ENCODE assay signal across 12 mouse cellular contexts in the genomic region with DNA sequence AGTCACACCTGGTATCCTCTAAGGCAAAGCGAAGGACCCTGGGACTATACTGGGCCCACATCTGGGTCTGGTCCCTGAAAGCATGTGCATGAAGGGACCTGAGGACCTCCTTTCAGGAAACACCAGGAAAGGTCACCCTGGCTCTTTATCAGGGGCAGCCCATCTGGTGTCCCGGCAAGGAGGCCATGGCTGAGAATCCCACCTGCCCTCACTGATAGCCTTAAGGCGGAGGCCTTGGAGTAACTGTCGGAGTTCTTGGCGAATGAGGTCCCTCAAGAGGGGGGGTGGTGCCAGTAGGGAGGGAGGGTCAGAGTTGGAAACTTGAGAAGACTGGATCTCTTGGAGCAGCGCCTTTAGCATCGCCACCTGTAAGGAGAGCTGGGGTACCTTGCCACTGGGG. TPM values are rescaled to one million over a fixed set of nuclear protein-coding genes. Genes with fewer than 3 reads are reported as not detected.
A peak's percentile ranks its signal among the peaks of the same experiment; 100 is the strongest.
DNase-seq lines count a peak whose midpoint lies in the region; ATAC-seq and TF ChIP-seq lines count a peak whose summit lies in the region.
"Had no signal": no experiment of that assay in that cellular context is flagged by ENCODE, and none has a peak within 500 bp of the region (broad histone marks: within the 10 kb centered on the region; RNA-seq: fewer than 3 reads in every experiment).

No protein-coding gene starts in this region.

- H3K27ac ChIP-seq in heart, embryonic 12.5 days (ENCODE audit: poor library complexity, severe bottlenecking) = no peak overlapping the region
- no peak overlapping the region for H3K27ac ChIP-seq in heart, adult 2 months
- no peak overlapping the region for H3K27ac ChIP-seq in lung, embryonic 16.5 days (ENCODE audit: low read length)
- H3K27ac ChIP-seq in embryonic facial prominence, embryonic 14.5 days (replicated peaks; ENCODE audit: low read depth, low read length) = no peak overlapping the region
- H3K27ac ChIP-seq in liver, embryonic 14.5 days = peak overlapping the region; percentile 35
- H3K27ac ChIP-seq: gastrocnemius, adult 2 months had no signal

- TF ChIP-seq CTCF in heart, adult 2 months (IDR thresholded peaks at IDR 0.05) = no peak
- no peak for TF ChIP-seq CTCF in liver, embryonic 14.5 days (IDR thresholded peaks at IDR 0.05; ENCODE audit: low read depth)

- H3K36me3 ChIP-seq in heart, embryonic 12.5 days = peaks cover 29% of the 10 kb centered on the region
- no peaks in the 10 kb centered on the region for H3K36me3 ChIP-seq in heart, adult 2 months (ENCODE audit: control insufficient read depth, insufficient read depth, low read length)
- peaks cover 5% of the 10 kb centered on the region; the same call in 1 of the 2 replicates for H3K36me3 ChIP-seq in lung, embryonic 16.5 days (ENCODE audit: control insufficient read depth, insufficient read depth, low read length)
- H3K36me3 ChIP-seq in embryonic facial prominence, embryonic 14.5 days (ENCODE audit: control insufficient read depth, insufficient read depth, low read length) = peaks cover 39% of the 10 kb centered on the region
- peaks cover 26% of the 10 kb centered on the region for H3K36me3 ChIP-seq in liver, embryonic 14.5 days (replicated peaks; ENCODE audit: control insufficient read depth, insufficient read depth, low read depth)

- no peaks in the 10 kb centered on the region for H3K79me2 ChIP-seq in heart, adult 2 months (replicated peaks; ENCODE audit: control insufficient read depth, insufficient read depth, low read length)

- peaks cover 32% of the 10 kb centered on the region for H3K27me3 ChIP-seq in heart, embryonic 12.5 days (replicated peaks)
- H3K27me3 ChIP-seq in heart, adult 2 months (ENCODE audit: control insufficient read depth, insufficient read depth, low read length) = no peaks in the 10 kb centered on the region
- peaks cover 4% of the 10 kb centered on the region; the same call in 1 of the 2 replicates for H3K27me3 ChIP-seq in lung, embryonic 16.5 days (ENCODE audit: control insufficient read depth, insufficient read depth, low read depth, low read length)
- H3K27me3 ChIP-seq in embryonic facial prominence, embryonic 14.5 days (replicated peaks; ENCODE audit: control insufficient read depth, insufficient read depth, low read length) = 0 out of 2 replicates have a peak, but pooled peaks cover 4% of the 10 kb centered on the region
- no peaks in the 10 kb centered on the region for H3K27me3 ChIP-seq in liver, embryonic 14.5 days (ENCODE audit: control insufficient read depth, insufficient read depth, low read length)

- peak overlapping the region; percentile 76 for H3K4me2 ChIP-seq in heart, embryonic 12.5 days
- H3K4me2 ChIP-seq in lung, embryonic 16.5 days (ENCODE audit: low read depth, low read length) = no peak overlapping the region
- H3K4me2 ChIP-seq in embryonic facial prominence, embryonic 14.5 days (ENCODE audit: low read depth, low read length) = no peak overlapping the region
- peak overlapping the region; percentile 56 for H3K4me2 ChIP-seq in liver, embryonic 14.5 days (ENCODE audit: low read depth)

- H3K9ac ChIP-seq in heart, embryonic 12.5 days = 0 out of 2 replicates have a peak overlapping the region, but pooled peaks have one; percentile 8
- no peak overlapping the region for H3K9ac ChIP-seq in heart, adult 2 months (ENCODE audit: low read depth, low read length)
- H3K9ac ChIP-seq in lung, embryonic 16.5 days (ENCODE audit: low read length) = no peak overlapping the region
- no peak overlapping the region for H3K9ac ChIP-seq in embryonic facial prominence, embryonic 14.5 days (ENCODE audit: low read depth, low read length)
- H3K9ac ChIP-seq in liver, embryonic 14.5 days (replicated peaks) = no peak overlapping the region; the same call in 1 of the 2 replicates

- no peak for TF ChIP-seq EP300 in heart, adult 2 months (IDR thresholded peaks at IDR 0.05; ENCODE audit: insufficient read depth, low read depth, low read length)
- TF ChIP-seq EP300 in liver, embryonic 14.5 days (IDR thresholded peaks at IDR 0.05; ENCODE audit: low read depth) = peak; percentile 54

- no peak for ATAC-seq in heart, embryonic 12.5 days (ENCODE audit: insufficient number of reproducible peaks, low FRiP score)
- ATAC-seq in lung, embryonic 16.5 days (ENCODE audit: low read depth) = 0 out of 2 replicates have a peak, but pooled peaks have one; percentile 9
- peak; percentile 24; the same call in 1 of the 2 replicates for ATAC-seq in embryonic facial prominence, embryonic 14.5 days (ENCODE audit: low read depth)
- ATAC-seq in liver, embryonic 14.5 days (ENCODE audit: insufficient read depth) = peak; percentile 26; the same call in 1 of the 2 replicates
- ATAC-seq: forebrain, embryonic 14.5 days had no signal

- intact Hi-C loops in heart, adult 2 months (cut with DNase I) = no loop called here

- H3K4me1 ChIP-seq in heart, embryonic 12.5 days (replicated peaks) = peaks cover 22% of the 10 kb centered on the region
- H3K4me1 ChIP-seq in heart, adult 2 months (ENCODE audit: control insufficient read depth, insufficient read depth, low read length) = no peaks in the 10 kb centered on the region
- H3K4me1 ChIP-seq in lung, embryonic 16.5 days (replicated peaks; ENCODE audit: control insufficient read depth, insufficient read depth, low read length) = peaks cover 7% of the 10 kb centered on the region; the same call in 1 of the 2 replicates
- peaks cover 14% of the 10 kb centered on the region; the same call in 1 of the 2 replicates for H3K4me1 ChIP-seq in embryonic facial prominence, embryonic 14.5 days (ENCODE audit: control insufficient read depth, insufficient read depth, low read length)
- H3K4me1 ChIP-seq in liver, embryonic 14.5 days (replicated peaks; ENCODE audit: control insufficient read depth in 2 of 2, insufficient read depth in 2 of 2, low read length in 1 of 2) = peaks cover 11 to 27% of the 10 kb centered on the region in 2 experiments

- no peak for TF ChIP-seq POLR2A in heart, adult 2 months (IDR thresholded peaks at IDR 0.05; ENCODE audit: insufficient read depth, low read depth, low read length)

- H3K9me3 ChIP-seq in heart, embryonic 12.5 days (replicated peaks) = no peaks in the 10 kb centered on the region
- no peaks in the 10 kb centered on the region for H3K9me3 ChIP-seq in lung, embryonic 16.5 days (ENCODE audit: control insufficient read depth, low read length)
- H3K9me3 ChIP-seq in embryonic facial prominence, embryonic 14.5 days (ENCODE audit: control insufficient read depth, low read length) = no peaks in the 10 kb centered on the region
- no peaks in the 10 kb centered on the region for H3K9me3 ChIP-seq in liver, embryonic 14.5 days (ENCODE audit: control insufficient read depth, low read length)

- DNase-seq in heart, adult 2 months = no peak
- no peak for DNase-seq in lung, postnatal 4 days
- no peak for DNase-seq in embryonic facial prominence, embryonic 14.5 days (ENCODE audit: low spot score)
- peak; percentile 47 to 50 (median 48) for DNase-seq in liver, embryonic 14.5 days (ENCODE audit: low read depth in 3 of 3, low spot score in 3 of 3)
- DNase-seq in right cerebral cortex, postnatal 10 days (ENCODE audit: low spot score in 2 of 2) = no peak
- no peak for DNase-seq in cerebellum, postnatal 10 days
- DNase-seq: cerebellum, adult 11-12 months; gastrocnemius, adult 2 months had no signal

- WGBS in heart, embryonic 12.5 days = 44% methylated on average over 7 of the region's 7 CpGs
- WGBS in heart, adult 2 months = 70% methylated on average over 7 of the region's 7 CpGs
- WGBS in lung, embryonic 16.5 days = 42% methylated on average over 7 of the region's 7 CpGs
- WGBS in embryonic facial prominence, embryonic 14.5 days = 52% methylated on average over 7 of the region's 7 CpGs
- WGBS in liver, embryonic 14.5 days (ENCODE audit: insufficient replicate concordance) = 45% methylated on average over 7 of the region's 7 CpGs

- no peak overlapping the region for H3K4me3 ChIP-seq in heart, embryonic 12.5 days
- H3K4me3 ChIP-seq in heart, adult 2 months = no peak overlapping the region
- no peak overlapping the region for H3K4me3 ChIP-seq in lung, embryonic 16.5 days (ENCODE audit: low read length)
- H3K4me3 ChIP-seq in embryonic facial prominence, embryonic 14.5 days (ENCODE audit: low read depth, low read length) = no peak overlapping the region
- H3K4me3 ChIP-seq in liver, embryonic 14.5 days (ENCODE audit: insufficient read depth in 1 of 2, low read depth in 2 of 2, low read length in 2 of 2) = no peak overlapping the region
- H3K4me3 ChIP-seq: gastrocnemius, adult 2 months had no signal

RNA-seq across cellular contexts. Expression of a gene that starts 0.6 kb away (rescaled TPM):
- 0.74 and 0.91 TPM in 2 replicates for polyA plus RNA-seq in heart, embryonic 12.5 days (2016; fragmentation: Nextera tagmentation; extraction: Ambion mirVana)
- total RNA-seq in heart, adult 2 months (2021) = under 1 TPM; 0.09 to 0.18 TPM
- 1.1 and 2.0 TPM in 2 replicates for polyA plus RNA-seq in heart, adult 2 months (2012; rRNA removed)
- polyA plus RNA-seq in lung, embryonic 16.5 days (2015; fragmentation: Nextera tagmentation; extraction: Ambion mirVana) = 2.0 and 3.0 TPM in 2 replicates
- polyA plus RNA-seq in embryonic facial prominence, embryonic 14.5 days (2014; fragmentation: Nextera tagmentation; extraction: Ambion mirVana) = 2.3 and 3.3 TPM in 2 replicates
- polyA plus RNA-seq in liver, embryonic 14.5 days (2012; rRNA removed) = 0.57 and 0.77 TPM in 2 replicates
- polyA plus RNA-seq in liver, embryonic 14.5 days (2014; fragmentation: Nextera tagmentation; extraction: Ambion mirVana) = 0.63 and 1.7 TPM in 2 replicates
- total RNA-seq: neutrophil, adult 5-6 weeks had no signal

RNA-seq across cellular contexts. Expression of a gene that starts 11.5 kb away (rescaled TPM):
- 18.3 and 19.4 TPM in 2 replicates for polyA plus RNA-seq in heart, embryonic 12.5 days (2016; fragmentation: Nextera tagmentation; extraction: Ambion mirVana)
- 1 to 10 TPM; 4.0 to 4.3 TPM for total RNA-seq in heart, adult 2 months (2021)
- 8.6 and 9.3 TPM in 2 replicates for polyA plus RNA-seq in heart, adult 2 months (2012; rRNA removed)
- polyA plus RNA-seq in lung, embryonic 16.5 days (2015; fragmentation: Nextera tagmentation; extraction: Ambion mirVana) = 10.6 and 12.0 TPM in 2 replicates
- polyA plus RNA-seq in embryonic facial prominence, embryonic 14.5 days (2014; fragmentation: Nextera tagmentation; extraction: Ambion mirVana) = 34.3 and 42.8 TPM in 2 replicates
- 2.1 and 2.4 TPM in 2 replicates for polyA plus RNA-seq in liver, embryonic 14.5 days (2012; rRNA removed)
- 1.5 and 1.7 TPM in 2 replicates for polyA plus RNA-seq in liver, embryonic 14.5 days (2014; fragmentation: Nextera tagmentation; extraction: Ambion mirVana)
- total RNA-seq: neutrophil, adult 5-6 weeks had no signal

RNA-seq across cellular contexts. Expression of a gene that starts 15.3 kb away (rescaled TPM):
- 183 and 196 TPM in 2 replicates for polyA plus RNA-seq in heart, embryonic 12.5 days (2016; fragmentation: Nextera tagmentation; extraction: Ambion mirVana)
- total RNA-seq in heart, adult 2 months (2021) = 100 to 1,000 TPM; 109 to 124 TPM
- polyA plus RNA-seq in heart, adult 2 months (2012; rRNA removed) = 279 and 324 TPM in 2 replicates
- polyA plus RNA-seq in lung, embryonic 16.5 days (2015; fragmentation: Nextera tagmentation; extraction: Ambion mirVana) = 180 and 204 TPM in 2 replicates
- 199 and 230 TPM in 2 replicates for polyA plus RNA-seq in embryonic facial prominence, embryonic 14.5 days (2014; fragmentation: Nextera tagmentation; extraction: Ambion mirVana)
- polyA plus RNA-seq in liver, embryonic 14.5 days (2012; rRNA removed) = 118 and 122 TPM in 2 replicates
- 152 and 165 TPM in 2 replicates for polyA plus RNA-seq in liver, embryonic 14.5 days (2014; fragmentation: Nextera tagmentation; extraction: Ambion mirVana)

RNA-seq across cellular contexts. Expression of a gene that starts 20.0 kb away (rescaled TPM):
- 12.4 and 12.9 TPM in 2 replicates for polyA plus RNA-seq in heart, embryonic 12.5 days (2016; fragmentation: Nextera tagmentation; extraction: Ambion mirVana)
- 1 to 10 TPM; 3.0 to 3.9 TPM for total RNA-seq in heart, adult 2 months (2021)
- 7.3 and 8.4 TPM in 2 replicates for polyA plus RNA-seq in heart, adult 2 months (2012; rRNA removed)
- 16.2 and 17.9 TPM in 2 replicates for polyA plus RNA-seq in lung, embryonic 16.5 days (2015; fragmentation: Nextera tagmentation; extraction: Ambion mirVana)
- polyA plus RNA-seq in embryonic facial prominence, embryonic 14.5 days (2014; fragmentation: Nextera tagmentation; extraction: Ambion mirVana) = 13.4 and 15.0 TPM in 2 replicates
- polyA plus RNA-seq in liver, embryonic 14.5 days (2012; rRNA removed) = 6.8 and 6.9 TPM in 2 replicates
- polyA plus RNA-seq in liver, embryonic 14.5 days (2014; fragmentation: Nextera tagmentation; extraction: Ambion mirVana) = 5.1 and 6.3 TPM in 2 replicates

RNA-seq across cellular contexts. Expression of a gene that starts 37.5 kb away (rescaled TPM):
- 10.3 and 10.8 TPM in 2 replicates for polyA plus RNA-seq in heart, embryonic 12.5 days (2016; fragmentation: Nextera tagmentation; extraction: Ambion mirVana)
- 1 to 10 TPM; 2.5 to 3.4 TPM for total RNA-seq in heart, adult 2 months (2021)
- polyA plus RNA-seq in heart, adult 2 months (2012; rRNA removed) = 6.9 and 9.2 TPM in 2 replicates
- polyA plus RNA-seq in lung, embryonic 16.5 days (2015; fragmentation: Nextera tagmentation; extraction: Ambion mirVana) = 9.1 and 9.2 TPM in 2 replicates
- polyA plus RNA-seq in embryonic facial prominence, embryonic 14.5 days (2014; fragmentation: Nextera tagmentation; extraction: Ambion mirVana) = 5.5 and 10.4 TPM in 2 replicates
- 52.6 and 56.3 TPM in 2 replicates for polyA plus RNA-seq in liver, embryonic 14.5 days (2012; rRNA removed)
- 31.5 and 33.1 TPM in 2 replicates for polyA plus RNA-seq in liver, embryonic 14.5 days (2014; fragmentation: Nextera tagmentation; extraction: Ambion mirVana)
- total RNA-seq: neutrophil, adult 5-6 weeks had no signal

Comparison
In these comparisons a context has a peak if more than half of its experiments do, and no peak if none do; other contexts are left out.
1. H3K4me2 ChIP-seq: peak in heart, embryonic 12.5 days (single experiment) and liver, embryonic 14.5 days (single experiment); none in lung, embryonic 16.5 days (single experiment) and embryonic facial prominence, embryonic 14.5 days (single experiment).
2. DNase-seq: peak in liver, embryonic 14.5 days (3 of 3); none in heart, adult 2 months (0 of 2), lung, postnatal 4 days (0 of 2), embryonic facial prominence, embryonic 14.5 days (single experiment), right cerebral cortex, postnatal 10 days (0 of 2) and cerebellum, postnatal 10 days (0 of 2).